9 mouse cellular contexts compared by ENCODE assay signal in the genomic region with DNA sequence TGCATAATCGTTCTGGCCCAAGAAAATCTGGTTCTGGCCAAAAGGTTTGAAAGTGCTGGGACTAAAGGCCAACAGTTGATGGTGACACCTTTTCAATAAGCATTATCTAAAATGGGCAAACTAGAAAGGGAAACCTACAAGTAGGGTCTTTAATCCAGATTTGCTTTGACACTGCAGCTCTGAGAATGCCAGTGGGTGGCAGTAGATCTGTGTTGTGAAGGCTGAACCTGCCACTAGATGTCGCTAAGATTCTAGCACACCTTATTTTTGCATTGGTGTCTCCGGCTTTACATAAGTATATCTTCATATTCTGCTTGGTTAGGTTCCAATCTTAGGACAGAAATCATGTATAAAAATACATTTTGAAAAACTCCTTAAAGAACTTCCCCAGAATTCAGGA. TPM values are rescaled to one million over a fixed set of nuclear protein-coding genes. Genes with fewer than 3 reads are reported as not detected.
DNase-seq lines count a peak whose midpoint lies in the region; ATAC-seq and TF ChIP-seq lines count a peak whose summit lies in the region.
"Had no signal": no experiment of that assay in that cellular context is flagged by ENCODE, and none has a peak within 500 bp of the region (broad histone marks: within the 10 kb centered on the region; RNA-seq: fewer than 3 reads in every experiment).

No protein-coding gene starts in this region.

- no peak overlapping the region for H3K4me2 ChIP-seq in kidney, embryonic 16.5 days (replicated peaks; ENCODE audit: low read depth, low read length)
- H3K4me2 ChIP-seq in forebrain, postnatal 0 days (ENCODE audit: low read depth) = no peak overlapping the region
- H3K4me2 ChIP-seq in hindbrain, embryonic 16.5 days (ENCODE audit: low read length) = no peak overlapping the region
- H3K4me2 ChIP-seq: midbrain, embryonic 12.5 days had no signal

- H3K4me1 ChIP-seq in kidney, embryonic 16.5 days (ENCODE audit: insufficient read depth, low read length) = no peaks in the 10 kb centered on the region
- no peaks in the 10 kb centered on the region for H3K4me1 ChIP-seq in forebrain, postnatal 0 days (ENCODE audit: insufficient read depth)
- no peaks in the 10 kb centered on the region for H3K4me1 ChIP-seq in hindbrain, embryonic 16.5 days (ENCODE audit: control insufficient read depth, insufficient read depth, low read depth, low read length)
- no peaks in the 10 kb centered on the region for H3K4me1 ChIP-seq in midbrain, embryonic 10.5 days
- H3K4me1 ChIP-seq: midbrain, embryonic 12.5 days had no signal

- H3K4me3 ChIP-seq in kidney, embryonic 16.5 days (ENCODE audit: low read length) = no peak overlapping the region
- H3K4me3 ChIP-seq in forebrain, postnatal 0 days (ENCODE audit: low read depth, low read length) = no peak overlapping the region
- no peak overlapping the region for H3K4me3 ChIP-seq in hindbrain, embryonic 16.5 days (ENCODE audit: low read length)
- peak overlapping the region; percentile 0; the same call in 1 of the 2 replicates for H3K4me3 ChIP-seq in left cerebral cortex, adult 2 months
- no peak overlapping the region for H3K4me3 ChIP-seq in midbrain, embryonic 10.5 days
- H3K4me3 ChIP-seq: midbrain, embryonic 12.5 days had no signal

- H3K36me3 ChIP-seq in kidney, embryonic 16.5 days (ENCODE audit: insufficient read depth, low read length) = peaks cover 6% of the 10 kb centered on the region; the same call in 1 of the 2 replicates
- peaks cover 10% of the 10 kb centered on the region; the same call in 1 of the 2 replicates for H3K36me3 ChIP-seq in forebrain, postnatal 0 days (ENCODE audit: insufficient read depth)
- peaks cover 3% of the 10 kb centered on the region; the same call in 1 of the 2 replicates for H3K36me3 ChIP-seq in hindbrain, embryonic 16.5 days (ENCODE audit: control insufficient read depth, insufficient read depth, low read length)
- peaks cover 37% of the 10 kb centered on the region for H3K36me3 ChIP-seq in midbrain, embryonic 10.5 days

- TF ChIP-seq CTCF in forebrain, postnatal 0 days (IDR thresholded peaks at IDR 0.05; ENCODE audit: low read depth) = peak; percentile 98
- peak; percentile 97 for TF ChIP-seq CTCF in left cerebral cortex, adult 2 months (IDR thresholded peaks at IDR 0.05)

- ATAC-seq in kidney, embryonic 16.5 days (ENCODE audit: low FRiP score, low TSS enrichment) = no peak
- ATAC-seq in forebrain, postnatal 0 days = peak; percentile 89
- ATAC-seq in hindbrain, embryonic 16.5 days = peak; percentile 81

- peak; percentile 40 for DNase-seq in kidney, adult 11 months
- DNase-seq in cerebellum, adult 11 months = peak; percentile 71
- peak; percentile 86 for DNase-seq in forebrain, postnatal 0 days
- peak; percentile 66 to 75 for DNase-seq in left cerebral cortex, adult 2 months (ENCODE audit: extremely low spot score in 1 of 2, low spot score in 2 of 2)
- DNase-seq in midbrain, embryonic 10.5 days (ENCODE audit: low spot score) = peak; percentile 41
- peak; percentile 57 for DNase-seq in skeletal muscle tissue, adult 2 months (ENCODE audit: low read depth, low spot score)

- 38% methylated on average over 3 of the region's 3 CpGs for WGBS in kidney, embryonic 16.5 days
- 27% methylated on average over 3 of the region's 3 CpGs for WGBS in forebrain, postnatal 0 days
- 26% methylated on average over 3 of the region's 3 CpGs for WGBS in hindbrain, embryonic 16.5 days
- WGBS in midbrain, embryonic 10.5 days = 47% methylated on average over 3 of the region's 3 CpGs

- no peaks in the 10 kb centered on the region for H3K9me3 ChIP-seq in kidney, embryonic 16.5 days (ENCODE audit: low read length)
- no peaks in the 10 kb centered on the region for H3K9me3 ChIP-seq in forebrain, postnatal 0 days (ENCODE audit: low read length)
- H3K9me3 ChIP-seq in hindbrain, embryonic 16.5 days (ENCODE audit: control insufficient read depth, low read length) = no peaks in the 10 kb centered on the region
- no peaks in the 10 kb centered on the region for H3K9me3 ChIP-seq in midbrain, embryonic 10.5 days (replicated peaks)
- H3K9me3 ChIP-seq: midbrain, embryonic 12.5 days had no signal

- no peak overlapping the region for H3K27ac ChIP-seq in kidney, embryonic 16.5 days (ENCODE audit: low read length)
- H3K27ac ChIP-seq in forebrain, postnatal 0 days (ENCODE audit: low read depth, low read length) = no peak overlapping the region
- no peak overlapping the region for H3K27ac ChIP-seq in hindbrain, embryonic 16.5 days (ENCODE audit: low read depth, low read length)
- peak overlapping the region; percentile 81 for H3K27ac ChIP-seq in left cerebral cortex, adult 2 months
- H3K27ac ChIP-seq in midbrain, embryonic 10.5 days (replicated peaks) = no peak overlapping the region
- H3K27ac ChIP-seq: midbrain, embryonic 12.5 days had no signal

- H3K27me3 ChIP-seq in kidney, embryonic 16.5 days (ENCODE audit: insufficient read depth, low read length) = no peaks in the 10 kb centered on the region
- H3K27me3 ChIP-seq in forebrain, postnatal 0 days (ENCODE audit: insufficient read depth, low read length) = no peaks in the 10 kb centered on the region
- H3K27me3 ChIP-seq in hindbrain, embryonic 16.5 days (replicated peaks; ENCODE audit: control insufficient read depth, insufficient read depth, low read length) = no peaks in the 10 kb centered on the region
- no peaks in the 10 kb centered on the region for H3K27me3 ChIP-seq in midbrain, embryonic 10.5 days (ENCODE audit: low read depth, poor library complexity, severe bottlenecking)
- H3K27me3 ChIP-seq: midbrain, embryonic 12.5 days had no signal

- H3K9ac ChIP-seq in kidney, embryonic 16.5 days (replicated peaks; ENCODE audit: low read length) = no peak overlapping the region
- no peak overlapping the region for H3K9ac ChIP-seq in forebrain, postnatal 0 days
- no peak overlapping the region for H3K9ac ChIP-seq in hindbrain, embryonic 16.5 days (ENCODE audit: low read depth, low read length)
- H3K9ac ChIP-seq: midbrain, embryonic 12.5 days had no signal

- intact Hi-C loops in left cerebral cortex, adult 2 months (cut with DNase I) = loop anchor here (2.0 kb wide), 1 partner anchor 211 kb away; no protein-coding TSS in a partner anchor

RNA-seq across cellular contexts. Expression of gene Arpp19, which starts 12.6 kb away (rescaled TPM):
- polyA plus RNA-seq in kidney, embryonic 16.5 days (2015; fragmentation: Nextera tagmentation; extraction: Ambion mirVana) = 257 TPM in 2 replicates
- 109 and 111 TPM in 2 replicates for total RNA-seq in forebrain, postnatal 0 days (2014; rRNA removed)
- polyA plus RNA-seq in forebrain, postnatal 0 days (2015; fragmentation: Nextera tagmentation; extraction: Ambion mirVana) = 213 and 233 TPM in 2 replicates
- 197 and 208 TPM in 2 replicates for polyA plus RNA-seq in hindbrain, embryonic 16.5 days (2015; fragmentation: Nextera tagmentation; extraction: Ambion mirVana)
- 100 to 1,000 TPM; 449 to 473 TPM for total RNA-seq in left cerebral cortex, adult 2 months (2021)
- 327 and 357 TPM in 2 replicates for polyA plus RNA-seq in midbrain, embryonic 10.5 days (2016; fragmentation: Nextera tagmentation; extraction: Ambion mirVana)

RNA-seq across cellular contexts. Expression of gene Myo5a, which starts 20.8 kb away (rescaled TPM):
- 9.8 and 13.5 TPM in 2 replicates for polyA plus RNA-seq in kidney, embryonic 16.5 days (2015; fragmentation: Nextera tagmentation; extraction: Ambion mirVana)
- total RNA-seq in forebrain, postnatal 0 days (2014; rRNA removed) = 146 and 166 TPM in 2 replicates
- polyA plus RNA-seq in forebrain, postnatal 0 days (2015; fragmentation: Nextera tagmentation; extraction: Ambion mirVana) = 18.0 and 34.9 TPM in 2 replicates
- polyA plus RNA-seq in hindbrain, embryonic 16.5 days (2015; fragmentation: Nextera tagmentation; extraction: Ambion mirVana) = 23.6 and 26.8 TPM in 2 replicates
- 100 to 1,000 TPM; 307 to 308 TPM for total RNA-seq in left cerebral cortex, adult 2 months (2021)
- 18.1 and 22.5 TPM in 2 replicates for polyA plus RNA-seq in midbrain, embryonic 10.5 days (2016; fragmentation: Nextera tagmentation; extraction: Ambion mirVana)
